Mouse (Mus musculus): ENCODE results near the gene Mrs2. TPM values are rescaled to one million over a fixed set of nuclear protein-coding genes. Genes with fewer than 3 reads are reported as not detected.

Mrs2 gene
- polyA plus RNA-seq, 1 experiment from 2014 or later, result 18.5 TPM

DNA sequence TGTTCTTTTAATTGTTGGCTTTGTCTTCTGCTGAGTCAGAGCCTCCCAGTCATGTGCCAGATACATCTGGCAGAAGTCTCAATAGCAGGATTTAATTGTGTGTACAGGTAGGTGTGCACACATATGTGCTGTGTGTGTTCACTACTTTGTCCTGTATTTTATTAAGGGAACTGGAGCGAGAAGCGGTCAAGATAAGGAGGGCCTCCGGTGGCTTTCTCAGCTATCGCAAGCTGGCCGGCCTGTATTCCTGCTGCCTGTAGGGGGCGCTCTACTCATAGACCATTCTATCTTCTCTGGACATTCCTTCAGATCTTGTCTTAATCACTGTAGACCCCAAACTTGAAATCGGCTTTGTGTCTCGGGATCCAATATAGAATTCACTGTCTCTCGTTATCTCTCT, 81.5 kb downstream of the Mrs2 start:
- peak; percentile 85 for DNase-seq (ENCODE audit: low spot score)
- Histone ChIP-seq H3K4me1 (no peaks in the 10 kb centered on the region), H3K36me3 (no peaks in the 10 kb centered on the region), H3K9me3 (no peaks in the 10 kb centered on the region), H3K27me3 (ENCODE audit: insufficient read depth, poor library complexity, severe bottlenecking) (peaks cover 6% of the 10 kb centered on the region; the same call in 1 of the 2 replicates), H3K4me3 (no peak overlapping the region), H3K27ac (no peak overlapping the region)
- 17% methylated on average over 9 of the region's 9 CpGs for WGBS

- H3K36me3 ChIP-seq, result no peaks in the 10 kb centered on the region
- H3K27me3 ChIP-seq (ENCODE audit: insufficient read depth, poor library complexity, severe bottlenecking), result peaks cover 6% of the 10 kb centered on the region; the same call in 1 of the 2 replicates
- H3K9me3 ChIP-seq, result no peaks in the 10 kb centered on the region
- H3K27ac ChIP-seq, result peak overlapping the region; percentile 95
- peak overlapping the region; percentile 93 for H3K4me3 ChIP-seq
- 15% methylated on average over 12 of the region's 12 CpGs for WGBS
- no peaks in the 10 kb centered on the region for H3K4me1 ChIP-seq
- DNase-seq (ENCODE audit: low spot score), result no peak
These were observed 82.4 kb downstream of the Mrs2 start for GRCm38 (mm10) chr13:24937839-24938166.

Other genes starting within 250 kb of the Mrs2 start
- gene BC005537, start 218.7 kb downstream of the Mrs2 start, polyA plus RNA-seq (2016; fragmentation: Nextera tagmentation; extraction: Ambion mirVana), result 8.0 and 10.4 TPM in 2 replicates
- gene Acot13, start 188.8 kb downstream of the Mrs2 start, polyA plus RNA-seq (2016; fragmentation: Nextera tagmentation; extraction: Ambion mirVana), result 116 and 174 TPM in 2 replicates
- gene Tdp2, start 188.7 kb downstream of the Mrs2 start, polyA plus RNA-seq (2016; fragmentation: Nextera tagmentation; extraction: Ambion mirVana), result 39.7 and 57.2 TPM in 2 replicates
- gene D130043K22Rik, start 175.2 kb downstream of the Mrs2 start, polyA plus RNA-seq (2016; fragmentation: Nextera tagmentation; extraction: Ambion mirVana), result 0.14 and 0.15 TPM in 2 replicates
- gene Aldh5a1, start 82.7 kb downstream of the Mrs2 start, polyA plus RNA-seq (2016; fragmentation: Nextera tagmentation; extraction: Ambion mirVana), result 4.5 and 7.1 TPM in 2 replicates
- gene Gpld1, start 77.2 kb downstream of the Mrs2 start, polyA plus RNA-seq (2016; fragmentation: Nextera tagmentation; extraction: Ambion mirVana), result 0.11 and 0.33 TPM in 2 replicates
- gene Dcdc2a, start 35.6 kb upstream of the Mrs2 start, polyA plus RNA-seq (2016; fragmentation: Nextera tagmentation; extraction: Ambion mirVana), result 0.75 and 0.83 TPM in 2 replicates